Mouse (Mus musculus): Measurements from ENCODE around the gene Phlda3.

Gene Phlda3

GRCm38 (mm10) chr1:135793370-135794215 is 27.7 kb downstream of the Phlda3 start:
- no peak for DNase-seq (ENCODE audit: low spot score in 2 of 2)

- DNase-seq (ENCODE audit: low spot score in 2 of 2), result no peak
These were observed 28.6 kb downstream of the Phlda3 start for GRCm38 (mm10) chr1:135794216-135795134.

GRCm38 (mm10) chr1:135798492-135798891 is 32.6 kb downstream of the Phlda3 start:
- no peak for DNase-seq (ENCODE audit: low spot score in 2 of 2)

GRCm38 (mm10) chr1:135799109-135799627 is 33.2 kb downstream of the Phlda3 start:
- no peak for DNase-seq (ENCODE audit: low spot score in 2 of 2)

GRCm38 (mm10) chr1:135800192-135800950 is 34.5 kb downstream of the Phlda3 start:
- no peak for DNase-seq (ENCODE audit: low spot score in 2 of 2)

GRCm38 (mm10) chr1:135807546-135807945 is 41.6 kb downstream of the Phlda3 start:
- no peak for DNase-seq (ENCODE audit: low spot score in 2 of 2)

GRCm38 (mm10) chr1:135810180-135810579 is 44.3 kb downstream of the Phlda3 start:
- DNase-seq (ENCODE audit: low spot score in 2 of 2), result no peak

GRCm38 (mm10) chr1:135811016-135811646 is 45.2 kb downstream of the Phlda3 start:
- peak; percentile 86 to 87 for DNase-seq (ENCODE audit: low spot score in 2 of 2)

GRCm38 (mm10) chr1:135812205-135812604 is 46.3 kb downstream of the Phlda3 start:
- DNase-seq (ENCODE audit: low spot score in 2 of 2), result no peak

GRCm38 (mm10) chr1:135812618-135813017 is 46.7 kb downstream of the Phlda3 start:
- no peak for DNase-seq (ENCODE audit: low spot score in 2 of 2)

- no peak for DNase-seq (ENCODE audit: low spot score in 2 of 2)
These were observed 47.2 kb downstream of the Phlda3 start for GRCm38 (mm10) chr1:135813071-135813470.

- no peak for DNase-seq (ENCODE audit: low spot score in 2 of 2)
These were observed 47.9 kb downstream of the Phlda3 start for GRCm38 (mm10) chr1:135813687-135814395.

- no peak for DNase-seq (ENCODE audit: low spot score in 2 of 2)
These were observed 48.6 kb downstream of the Phlda3 start for GRCm38 (mm10) chr1:135814531-135814930.

GRCm38 (mm10) chr1:135817595-135817994 is 51.7 kb downstream of the Phlda3 start:
- DNase-seq (ENCODE audit: low spot score in 2 of 2), result no peak

GRCm38 (mm10) chr1:135818481-135819086 is 52.7 kb downstream of the Phlda3 start, which contains the start of gene Lad1:
Lad1 (plus strand) TSS chr1:135818598.
- DNase-seq (ENCODE audit: low spot score in 2 of 2), result no peak

Data from cerebellum, postnatal 4 days (tissue).